Mouse (Mus musculus): ENCODE measurements around the gene Lpcat3. TPM values are rescaled to one million over a fixed set of nuclear protein-coding genes. Genes with fewer than 3 reads are reported as not detected.
A peak's percentile ranks its signal among the peaks of the same experiment; 100 is the strongest.
"Not testable (repeated sequence)": the region's sequence is repeated elsewhere in the genome, so short reads cannot be mapped to it uniquely, and the experiment has no call there.

Gene Lpcat3
- polyA plus RNA-seq, 1 experiment from 2014 or later: 42.4 TPM

GRCm38 (mm10) chr6:124686644-124687043, 23.8 kb downstream of the Lpcat3 start:
- not testable (repeated sequence) for H3K9ac ChIP-seq; H3K4me3 ChIP-seq (replicated peaks; ENCODE audit: low read length); ATAC-seq (ENCODE audit: low FRiP score); H3K4me2 ChIP-seq (replicated peaks); H3K27me3 ChIP-seq (ENCODE audit: control insufficient read depth, insufficient read depth, low read length); H3K4me1 ChIP-seq (replicated peaks; ENCODE audit: control insufficient read depth, insufficient read depth, low read length); H3K27ac ChIP-seq; DNase-seq (ENCODE audit: low spot score); H3K9me3 ChIP-seq (ENCODE audit: control insufficient read depth, low read length); H3K36me3 ChIP-seq (replicated peaks; ENCODE audit: control insufficient read depth, insufficient read depth)
- 78% methylated on average over 1 of the region's 1 CpGs for WGBS

DNA sequence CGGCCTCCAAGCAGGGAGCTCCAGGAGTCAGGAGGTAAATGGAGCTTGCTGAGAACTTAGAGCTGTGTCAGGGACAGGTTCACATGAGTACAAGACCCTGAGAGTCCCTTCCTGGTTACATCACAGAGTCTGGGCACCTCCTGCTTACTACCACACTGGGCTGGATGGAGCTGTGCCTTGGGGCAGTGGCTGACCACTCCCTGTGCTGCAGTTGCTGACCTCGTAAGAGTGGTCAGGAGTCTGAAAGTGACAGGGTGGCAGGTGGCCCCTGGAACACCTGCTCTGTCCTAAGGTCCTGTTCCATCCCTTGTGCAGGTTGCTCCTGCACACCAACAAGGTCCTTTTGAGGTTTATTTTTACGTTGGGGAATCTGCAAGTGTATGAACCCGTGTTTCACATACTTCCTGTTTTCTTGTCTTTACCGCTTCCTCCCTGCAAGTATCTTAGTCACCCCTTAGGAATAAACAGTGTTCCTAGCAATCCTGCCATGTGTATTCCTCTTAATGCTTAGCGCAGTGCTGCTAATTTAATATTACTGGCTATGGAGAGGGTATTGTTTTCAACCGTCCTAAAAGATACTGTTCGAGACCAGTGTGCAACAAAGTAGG, 25.4 kb downstream of the Lpcat3 start:
- 93% methylated on average over 8 of the region's 8 CpGs for WGBS

DNA sequence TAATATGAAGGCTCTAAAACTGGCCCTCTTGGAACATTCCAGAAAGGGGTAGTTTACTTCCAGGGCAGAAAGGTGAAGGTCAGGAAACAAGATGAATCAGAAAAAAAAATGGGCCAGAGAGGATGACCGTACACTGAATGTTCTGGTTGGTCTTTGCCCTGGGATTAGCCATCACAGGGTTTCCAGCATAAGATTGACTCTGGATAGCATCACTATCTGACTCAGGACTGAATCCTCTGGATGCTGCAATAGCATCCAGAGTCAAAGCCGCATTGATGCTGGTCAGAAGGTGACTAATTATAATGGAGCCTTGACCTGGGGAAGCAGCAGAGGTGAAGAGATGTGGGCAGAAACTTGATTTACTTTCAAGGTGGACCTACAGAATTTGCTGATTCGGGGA, 26.2 kb downstream of the Lpcat3 start:
- H3K9me3 ChIP-seq (ENCODE audit: control insufficient read depth, low read length): no peaks in the 10 kb centered on the region
- H3K9ac ChIP-seq: no peak overlapping the region
- H3K36me3 ChIP-seq (replicated peaks; ENCODE audit: control insufficient read depth, insufficient read depth): no peaks in the 10 kb centered on the region
- H3K27ac ChIP-seq: no peak overlapping the region
- DNase-seq (ENCODE audit: low spot score) (no peak), ATAC-seq (ENCODE audit: low FRiP score) (no peak)
- no peak overlapping the region for H3K4me2 ChIP-seq (replicated peaks)
- no peak overlapping the region for H3K4me3 ChIP-seq (replicated peaks; ENCODE audit: low read length)
- H3K4me1 ChIP-seq (replicated peaks; ENCODE audit: control insufficient read depth, insufficient read depth, low read length): no peaks in the 10 kb centered on the region
- H3K27me3 ChIP-seq (ENCODE audit: control insufficient read depth, insufficient read depth, low read length): no peaks in the 10 kb centered on the region
- 91% methylated on average over 3 of the region's 3 CpGs for WGBS

More for the DNA sequence above, 25.4 kb downstream of the Lpcat3 start:
- H3K4me2 ChIP-seq (replicated peaks): no peak overlapping the region
- H3K4me3 ChIP-seq (replicated peaks; ENCODE audit: low read length): no peak overlapping the region
- no peaks in the 10 kb centered on the region for H3K9me3 ChIP-seq (ENCODE audit: control insufficient read depth, low read length)
- H3K9ac ChIP-seq: no peak overlapping the region
- H3K27ac ChIP-seq: no peak overlapping the region
- DNase-seq (ENCODE audit: low spot score) (no peak), ATAC-seq (ENCODE audit: low FRiP score) (no peak)
- H3K36me3 ChIP-seq (replicated peaks; ENCODE audit: control insufficient read depth, insufficient read depth): no peaks in the 10 kb centered on the region
- no peaks in the 10 kb centered on the region for H3K27me3 ChIP-seq (ENCODE audit: control insufficient read depth, insufficient read depth, low read length)
- H3K4me1 ChIP-seq (replicated peaks; ENCODE audit: control insufficient read depth, insufficient read depth, low read length): no peaks in the 10 kb centered on the region

DNA sequence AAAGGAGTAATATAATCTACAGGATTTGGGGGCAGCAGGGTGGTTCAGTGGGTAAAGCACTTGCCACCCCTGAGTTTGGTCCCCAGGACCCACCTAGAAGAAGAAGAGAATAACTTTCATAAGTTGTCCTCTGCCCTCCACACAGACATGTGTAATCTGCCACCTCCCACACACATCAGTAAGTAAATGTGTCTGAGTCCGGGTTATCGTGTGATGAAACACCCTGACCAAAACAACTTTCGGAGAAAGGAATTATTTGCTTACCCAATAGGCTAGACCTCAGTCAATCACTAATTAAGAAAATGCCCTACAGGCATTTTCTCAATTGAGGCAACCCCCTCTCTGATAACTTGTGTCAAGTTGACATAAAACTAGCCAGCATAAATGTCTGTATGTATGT, 27.7 kb downstream of the Lpcat3 start:
- H3K9ac ChIP-seq: no peak overlapping the region
- WGBS: 93% methylated on average over 3 of the region's 3 CpGs

GRCm38 (mm10) chr6:124693243-124693981, 30.6 kb downstream of the Lpcat3 start:
- H3K9me3 ChIP-seq (ENCODE audit: control insufficient read depth, low read length): no peaks in the 10 kb centered on the region
- no peaks in the 10 kb centered on the region; the same call in 1 of the 2 replicates for H3K4me1 ChIP-seq (replicated peaks; ENCODE audit: control insufficient read depth, insufficient read depth, low read length)
- 84% methylated on average over 15 of the region's 15 CpGs for WGBS
- no peak for DNase-seq (ENCODE audit: low spot score)
- H3K4me2 ChIP-seq (replicated peaks): no peak overlapping the region
- H3K9ac ChIP-seq: no peak overlapping the region
- no peak overlapping the region for H3K27ac ChIP-seq
- H3K36me3 ChIP-seq (replicated peaks; ENCODE audit: control insufficient read depth, insufficient read depth): no peaks in the 10 kb centered on the region; the same call in 1 of the 2 replicates
- H3K27me3 ChIP-seq (ENCODE audit: control insufficient read depth, insufficient read depth, low read length): no peaks in the 10 kb centered on the region
- no peak overlapping the region for H3K4me3 ChIP-seq (replicated peaks; ENCODE audit: low read length)
- no peak for ATAC-seq (ENCODE audit: low FRiP score)

More for the DNA sequence above, 27.7 kb downstream of the Lpcat3 start:
- Histone ChIP-seq H3K4me2 (replicated peaks) (no peak overlapping the region), H3K4me3 (replicated peaks; ENCODE audit: low read length) (no peak overlapping the region), H3K27ac (no peak overlapping the region), H3K27me3 (ENCODE audit: control insufficient read depth, insufficient read depth, low read length) (no peaks in the 10 kb centered on the region), H3K36me3 (replicated peaks; ENCODE audit: control insufficient read depth, insufficient read depth) (no peaks in the 10 kb centered on the region), H3K9me3 (ENCODE audit: control insufficient read depth, low read length) (no peaks in the 10 kb centered on the region), H3K4me1 (replicated peaks; ENCODE audit: control insufficient read depth, insufficient read depth, low read length) (no peaks in the 10 kb centered on the region; the same call in 1 of the 2 replicates)
- DNase-seq (ENCODE audit: low spot score) (no peak), ATAC-seq (ENCODE audit: low FRiP score) (no peak)

DNA sequence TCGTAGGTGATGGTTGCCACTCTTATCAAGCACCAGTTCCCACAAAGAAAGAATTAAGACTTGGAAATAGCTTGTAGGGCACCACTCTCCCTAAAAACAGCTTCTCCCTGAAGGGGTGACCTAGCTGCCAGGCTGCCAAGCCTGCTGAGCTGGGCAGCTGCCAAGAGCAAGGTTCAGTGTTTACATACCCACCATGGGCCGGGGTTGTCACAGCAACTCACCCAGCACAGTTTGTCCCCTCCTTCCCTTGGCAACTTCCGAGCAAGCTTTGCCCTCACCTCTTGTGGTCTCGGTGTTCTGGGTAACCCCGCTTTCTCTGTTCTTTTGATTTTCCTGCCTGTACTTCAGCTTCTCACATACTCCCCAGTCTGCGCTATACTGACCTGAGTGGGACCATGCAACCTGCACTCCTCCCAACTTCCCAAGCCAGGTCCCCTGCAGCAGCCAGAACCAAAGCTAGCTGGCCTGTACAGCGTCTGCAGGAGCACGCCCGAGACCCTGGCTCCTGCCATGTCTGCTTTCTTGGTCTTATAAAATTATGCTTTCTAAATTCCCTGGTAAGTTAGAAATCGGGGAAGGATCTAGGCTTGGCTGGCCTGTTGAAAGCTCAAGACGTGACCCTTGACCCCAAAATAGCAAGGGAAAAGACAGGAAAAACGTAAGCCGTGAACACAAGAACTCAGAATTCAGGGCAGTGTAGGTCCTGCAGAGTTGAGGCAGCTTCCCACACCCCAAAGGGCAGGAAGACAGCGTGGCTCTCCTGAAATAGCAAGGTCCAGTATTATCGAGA, 31.5 kb downstream of the Lpcat3 start:
- DNase-seq (ENCODE audit: low spot score) (peak; percentile 61), ATAC-seq (ENCODE audit: low FRiP score) (peak; percentile 79; the same call in 1 of the 2 replicates)
- Histone ChIP-seq H3K9ac (no peak overlapping the region), H3K36me3 (replicated peaks; ENCODE audit: control insufficient read depth, insufficient read depth) (peaks cover 9% of the 10 kb centered on the region; the same call in 1 of the 2 replicates), H3K4me3 (replicated peaks; ENCODE audit: low read length) (no peak overlapping the region), H3K27me3 (ENCODE audit: control insufficient read depth, insufficient read depth, low read length) (no peaks in the 10 kb centered on the region), H3K9me3 (ENCODE audit: control insufficient read depth, low read length) (no peaks in the 10 kb centered on the region), H3K4me2 (replicated peaks) (no peak overlapping the region), H3K4me1 (replicated peaks; ENCODE audit: control insufficient read depth, insufficient read depth, low read length) (no peaks in the 10 kb centered on the region; the same call in 1 of the 2 replicates), H3K27ac (peak overlapping the region; percentile 6; the same call in 1 of the 2 replicates)
- 73% methylated on average over 15 of the region's 15 CpGs for WGBS

DNA sequence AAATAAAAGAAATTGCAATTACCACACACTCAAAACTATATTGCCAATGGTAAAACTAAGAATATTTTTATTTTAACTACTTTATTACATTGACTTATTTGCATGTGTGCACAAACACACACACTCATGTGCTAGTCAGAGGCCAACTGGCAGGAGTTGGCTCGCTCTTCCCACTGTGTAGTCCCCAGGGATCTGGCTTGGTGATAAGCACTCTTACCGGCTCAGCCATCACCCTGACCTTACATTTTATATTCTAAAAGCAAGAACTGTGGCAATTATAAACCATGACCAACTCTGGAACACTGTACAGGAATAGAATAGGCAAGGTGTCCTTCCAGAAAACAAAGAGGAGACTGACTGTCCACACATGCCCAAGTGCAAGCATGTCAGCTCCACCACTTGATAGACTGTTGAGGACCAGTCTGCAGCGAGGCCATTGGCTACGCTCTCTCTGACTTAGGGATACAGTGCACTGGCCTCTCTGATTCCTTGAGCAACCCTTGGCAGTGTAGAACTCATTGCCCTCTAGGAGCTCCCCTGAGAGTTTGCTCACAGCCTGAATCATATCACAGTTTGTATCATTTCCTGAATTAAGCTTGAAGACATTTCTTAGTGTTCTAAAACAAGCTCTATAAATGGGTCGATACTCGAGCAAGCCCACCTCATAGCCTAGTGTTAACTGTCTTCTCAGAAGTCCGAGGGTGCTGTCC, 33.8 kb downstream of the Lpcat3 start:
- Histone ChIP-seq H3K4me3 (replicated peaks; ENCODE audit: low read length) (no peak overlapping the region), H3K9ac (no peak overlapping the region), H3K36me3 (replicated peaks; ENCODE audit: control insufficient read depth, insufficient read depth) (peaks cover 31% of the 10 kb centered on the region), H3K9me3 (ENCODE audit: control insufficient read depth, low read length) (no peaks in the 10 kb centered on the region), H3K27me3 (ENCODE audit: control insufficient read depth, insufficient read depth, low read length) (no peaks in the 10 kb centered on the region), H3K4me2 (replicated peaks) (no peak overlapping the region), H3K4me1 (replicated peaks; ENCODE audit: control insufficient read depth, insufficient read depth, low read length) (no peaks in the 10 kb centered on the region; the same call in 1 of the 2 replicates), H3K27ac (no peak overlapping the region)
- WGBS: 95% methylated on average over 7 of the region's 7 CpGs
- DNase-seq (ENCODE audit: low spot score) (no peak), ATAC-seq (ENCODE audit: low FRiP score) (no peak)

GRCm38 (mm10) chr6:124698751-124699150, 35.9 kb downstream of the Lpcat3 start:
- no peaks in the 10 kb centered on the region for H3K27me3 ChIP-seq (ENCODE audit: control insufficient read depth, insufficient read depth, low read length)
- H3K4me3 ChIP-seq (replicated peaks; ENCODE audit: low read length): no peak overlapping the region
- peaks cover 53% of the 10 kb centered on the region for H3K36me3 ChIP-seq (replicated peaks; ENCODE audit: control insufficient read depth, insufficient read depth)
- no peaks in the 10 kb centered on the region; the same call in 1 of the 2 replicates for H3K4me1 ChIP-seq (replicated peaks; ENCODE audit: control insufficient read depth, insufficient read depth, low read length)
- no peaks in the 10 kb centered on the region for H3K9me3 ChIP-seq (ENCODE audit: control insufficient read depth, low read length)
- no peak overlapping the region for H3K4me2 ChIP-seq (replicated peaks)
- 88% methylated on average over 6 of the region's 6 CpGs for WGBS
- H3K9ac ChIP-seq: no peak overlapping the region
- DNase-seq (ENCODE audit: low spot score) (no peak), ATAC-seq (ENCODE audit: low FRiP score) (no peak)
- H3K27ac ChIP-seq: no peak overlapping the region
